Mouse (Mus musculus): Measurements from ENCODE around the gene Dhrs2. TPM values are rescaled to one million over a fixed set of nuclear protein-coding genes. Genes with fewer than 3 reads are reported as not detected.

Gene Dhrs2
- total and polyA plus RNA-seq, 2 experiments, result not detected

DNA sequence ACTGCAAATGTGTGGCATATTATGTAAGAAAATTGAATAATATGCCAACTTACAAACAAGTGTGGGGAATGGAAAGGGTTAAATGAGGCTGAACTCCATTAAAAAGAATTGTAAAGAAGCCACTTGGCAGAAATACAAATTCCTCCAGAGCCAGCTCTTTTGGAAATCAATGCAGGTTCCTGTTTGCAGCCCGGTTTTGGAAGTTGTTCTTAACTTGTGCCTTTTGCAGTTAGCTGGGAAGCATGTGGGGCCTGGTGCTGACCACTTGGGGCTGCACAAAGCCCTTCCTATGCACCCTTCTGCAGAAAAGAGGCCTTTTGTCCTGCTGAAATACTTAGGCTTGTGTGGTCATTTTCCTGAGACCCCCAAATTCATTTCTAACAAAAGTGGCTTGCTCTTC is 1.4 kb downstream of the Dhrs2 start:
- H3K4me1 ChIP-seq (ENCODE audit: control insufficient read depth, insufficient read depth, low read length), result no peaks in the 10 kb centered on the region
- H3K36me3 ChIP-seq (ENCODE audit: control insufficient read depth, insufficient read depth, low read length), result no peaks in the 10 kb centered on the region
- no peaks in the 10 kb centered on the region for H3K79me2 ChIP-seq (ENCODE audit: control insufficient read depth, insufficient read depth, low read length)
- no peak overlapping the region for H3K27ac ChIP-seq (replicated peaks; ENCODE audit: insufficient read depth, low read depth, low read length)
- no peak overlapping the region for H3K4me3 ChIP-seq (ENCODE audit: insufficient read depth, low read depth, low read length)
- H3K9ac ChIP-seq (ENCODE audit: low read depth, low read length), result no peak overlapping the region
- no peak for TF ChIP-seq POLR2A (IDR thresholded peaks at IDR 0.05; ENCODE audit: extremely low read depth, insufficient read depth, low read length)
- TF ChIP-seq CTCF (IDR thresholded peaks at IDR 0.05; ENCODE audit: low read depth, low read length), result no peak
- WGBS, result 5% methylated on average over 1 of the region's 1 CpGs
- no peaks in the 10 kb centered on the region for H3K27me3 ChIP-seq (ENCODE audit: control insufficient read depth, insufficient read depth, low read length)
- DNase-seq (ENCODE audit: extremely low read depth, low read depth, low spot score), result no peak

- H3K27me3 ChIP-seq (ENCODE audit: control insufficient read depth, insufficient read depth, low read length), result 0 out of 2 replicates have a peak, but pooled peaks cover 2% of the 10 kb centered on the region
- no peak for TF ChIP-seq CTCF (IDR thresholded peaks at IDR 0.05; ENCODE audit: low read depth, low read length)
- TF ChIP-seq POLR2A (IDR thresholded peaks at IDR 0.05; ENCODE audit: extremely low read depth, insufficient read depth, low read length), result no peak
- WGBS, result 88% methylated on average over 11 of the region's 11 CpGs
- no peaks in the 10 kb centered on the region for H3K36me3 ChIP-seq (ENCODE audit: control insufficient read depth, insufficient read depth, low read length)
- H3K4me3 ChIP-seq (ENCODE audit: insufficient read depth, low read depth, low read length), result no peak overlapping the region
- H3K79me2 ChIP-seq (ENCODE audit: control insufficient read depth, insufficient read depth, low read length), result no peaks in the 10 kb centered on the region
- H3K9ac ChIP-seq (ENCODE audit: low read depth, low read length), result no peak overlapping the region
- no peak for DNase-seq (ENCODE audit: extremely low read depth, low read depth, low spot score)
- H3K27ac ChIP-seq (replicated peaks; ENCODE audit: insufficient read depth, low read depth, low read length), result no peak overlapping the region
- H3K4me1 ChIP-seq (ENCODE audit: control insufficient read depth, insufficient read depth, low read length), result no peaks in the 10 kb centered on the region
These were observed 12.8 kb downstream of the Dhrs2 start for GRCm38 (mm10) chr14:55234639-55235038.

- no peaks in the 10 kb centered on the region for H3K79me2 ChIP-seq (ENCODE audit: control insufficient read depth, insufficient read depth, low read length)
These were observed 14.9 kb downstream of the Dhrs2 start for GRCm38 (mm10) chr14:55236685-55237084.

DNA sequence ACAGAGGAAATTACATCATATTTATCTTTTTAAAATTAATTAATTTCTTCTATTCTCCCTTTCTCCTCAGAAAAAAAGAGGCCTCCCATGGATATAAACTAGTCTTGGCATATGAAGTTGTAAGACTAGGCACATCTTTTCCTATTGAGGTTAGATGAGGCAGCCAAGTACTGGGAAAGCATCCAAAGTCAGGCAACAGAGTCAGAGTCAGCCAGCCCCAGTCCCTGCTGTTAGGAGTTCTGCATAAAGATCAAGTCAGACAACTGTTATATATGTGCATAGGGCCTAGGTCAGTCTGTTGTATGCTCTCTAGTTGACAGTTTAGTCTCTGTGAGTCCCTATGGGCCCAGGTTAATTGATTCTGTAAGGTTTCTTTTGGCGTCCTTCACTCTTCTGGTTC is 20.9 kb downstream of the Dhrs2 start:
- WGBS, result 95% methylated on average over 1 of the region's 1 CpGs
- H3K4me3 ChIP-seq (ENCODE audit: insufficient read depth, low read depth, low read length), result no peak overlapping the region
- no peaks in the 10 kb centered on the region for H3K79me2 ChIP-seq (ENCODE audit: control insufficient read depth, insufficient read depth, low read length)
- H3K27me3 ChIP-seq (ENCODE audit: control insufficient read depth, insufficient read depth, low read length), result peaks cover 4% of the 10 kb centered on the region; the same call in 1 of the 2 replicates
- H3K36me3 ChIP-seq (ENCODE audit: control insufficient read depth, insufficient read depth, low read length), result no peaks in the 10 kb centered on the region
- H3K4me1 ChIP-seq (ENCODE audit: control insufficient read depth, insufficient read depth, low read length), result no peaks in the 10 kb centered on the region
- H3K9ac ChIP-seq (ENCODE audit: low read depth, low read length), result no peak overlapping the region
- no peak for TF ChIP-seq POLR2A (IDR thresholded peaks at IDR 0.05; ENCODE audit: extremely low read depth, insufficient read depth, low read length)
- TF ChIP-seq CTCF (IDR thresholded peaks at IDR 0.05; ENCODE audit: low read depth, low read length), result no peak
- no peak overlapping the region for H3K27ac ChIP-seq (replicated peaks; ENCODE audit: insufficient read depth, low read depth, low read length)
- no peak for DNase-seq (ENCODE audit: extremely low read depth, low read depth, low spot score)

More at GRCm38 (mm10) chr14:55236685-55237084, 14.9 kb downstream of the Dhrs2 start:
- no peak overlapping the region for H3K27ac ChIP-seq (replicated peaks; ENCODE audit: insufficient read depth, low read depth, low read length)
- DNase-seq (ENCODE audit: extremely low read depth, low read depth, low spot score), result no peak
- H3K4me3 ChIP-seq (ENCODE audit: insufficient read depth, low read depth, low read length), result no peak overlapping the region
- H3K36me3 ChIP-seq (ENCODE audit: control insufficient read depth, insufficient read depth, low read length), result no peaks in the 10 kb centered on the region
- no peak overlapping the region for H3K9ac ChIP-seq (ENCODE audit: low read depth, low read length)
- 48% methylated on average over 2 of the region's 2 CpGs for WGBS
- H3K4me1 ChIP-seq (ENCODE audit: control insufficient read depth, insufficient read depth, low read length), result no peaks in the 10 kb centered on the region
- TF ChIP-seq CTCF (IDR thresholded peaks at IDR 0.05; ENCODE audit: low read depth, low read length), result no peak
- no peak for TF ChIP-seq POLR2A (IDR thresholded peaks at IDR 0.05; ENCODE audit: extremely low read depth, insufficient read depth, low read length)
- 0 out of 2 replicates have a peak, but pooled peaks cover 2% of the 10 kb centered on the region for H3K27me3 ChIP-seq (ENCODE audit: control insufficient read depth, insufficient read depth, low read length)

DNA sequence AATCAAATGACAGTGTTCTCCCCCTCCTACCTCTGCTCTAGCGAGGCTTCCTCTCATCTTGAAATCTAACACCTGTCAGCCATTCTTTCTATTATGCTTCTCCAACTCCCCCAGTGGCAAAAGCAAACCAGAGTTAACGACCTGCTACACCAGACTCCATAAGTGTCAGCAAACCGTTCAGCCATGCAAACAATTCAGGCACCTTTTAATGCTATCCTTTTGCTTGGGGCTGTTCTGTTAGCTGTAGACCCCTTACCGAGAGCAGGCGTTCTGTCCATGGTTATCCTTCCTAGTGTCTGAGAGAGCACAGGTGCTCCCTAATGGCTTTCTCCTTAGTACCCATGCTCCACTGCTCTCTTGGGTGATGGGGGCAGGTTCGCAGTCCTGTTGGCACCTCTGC is 25.4 kb downstream of the Dhrs2 start:
- no peak overlapping the region for H3K4me3 ChIP-seq (ENCODE audit: insufficient read depth, low read depth, low read length)
- no peaks in the 10 kb centered on the region for H3K79me2 ChIP-seq (ENCODE audit: control insufficient read depth, insufficient read depth, low read length)
- 40% methylated on average over 6 of the region's 6 CpGs for WGBS
- TF ChIP-seq CTCF (IDR thresholded peaks at IDR 0.05; ENCODE audit: low read depth, low read length) (no peak), POLR2A (IDR thresholded peaks at IDR 0.05; ENCODE audit: extremely low read depth, insufficient read depth, low read length) (no peak)
- H3K4me1 ChIP-seq (ENCODE audit: control insufficient read depth, insufficient read depth, low read length), result no peaks in the 10 kb centered on the region
- H3K9ac ChIP-seq (ENCODE audit: low read depth, low read length), result no peak overlapping the region
- H3K36me3 ChIP-seq (ENCODE audit: control insufficient read depth, insufficient read depth, low read length), result no peaks in the 10 kb centered on the region
- no peak for DNase-seq (ENCODE audit: extremely low read depth, low read depth, low spot score)
- H3K27ac ChIP-seq (replicated peaks; ENCODE audit: insufficient read depth, low read depth, low read length), result no peak overlapping the region
- peaks cover 4% of the 10 kb centered on the region; the same call in 1 of the 2 replicates for H3K27me3 ChIP-seq (ENCODE audit: control insufficient read depth, insufficient read depth, low read length)

- WGBS, result 78% methylated on average over 6 of the region's 6 CpGs
- no peak overlapping the region for H3K27ac ChIP-seq (replicated peaks; ENCODE audit: insufficient read depth, low read depth, low read length)
- no peaks in the 10 kb centered on the region for H3K79me2 ChIP-seq (ENCODE audit: control insufficient read depth, insufficient read depth, low read length)
- H3K4me1 ChIP-seq (ENCODE audit: control insufficient read depth, insufficient read depth, low read length), result no peaks in the 10 kb centered on the region
- H3K36me3 ChIP-seq (ENCODE audit: control insufficient read depth, insufficient read depth, low read length), result no peaks in the 10 kb centered on the region
- DNase-seq (ENCODE audit: extremely low read depth, low read depth, low spot score), result no peak
- H3K27me3 ChIP-seq (ENCODE audit: control insufficient read depth, insufficient read depth, low read length), result peaks cover 4% of the 10 kb centered on the region; the same call in 1 of the 2 replicates
- no peak overlapping the region for H3K4me3 ChIP-seq (ENCODE audit: insufficient read depth, low read depth, low read length)
- no peak for TF ChIP-seq POLR2A (IDR thresholded peaks at IDR 0.05; ENCODE audit: extremely low read depth, insufficient read depth, low read length)
- TF ChIP-seq CTCF (IDR thresholded peaks at IDR 0.05; ENCODE audit: low read depth, low read length), result no peak
- H3K9ac ChIP-seq (ENCODE audit: low read depth, low read length), result no peak overlapping the region
These were observed 26.5 kb downstream of the Dhrs2 start for GRCm38 (mm10) chr14:55248284-55248683.
